Mouse (Mus musculus) olfactory bulb, adult 2 months (tissue): Measurements from ENCODE around the gene Gm10271. TPM values are rescaled to one million over a fixed set of nuclear protein-coding genes. Genes with fewer than 3 reads are reported as not detected.

Experiments
- H3K27ac ChIP-seq: fragments of 200-500 bp; 2 replicates; pipeline ENCODE4 v1.5.1; 2012; ENCODE audit warnings: low read depth, low read length; ENCODE audit not compliant: insufficient read depth
- H3K4me1 ChIP-seq: fragments of 200-500 bp; 2 replicates; pipeline ENCODE4 v1.6.1; 2012; ENCODE audit warnings: low read length; ENCODE audit not compliant: control insufficient read depth, insufficient read depth
- H3K4me3 ChIP-seq: fragments of 200-500 bp; 2 replicates; pipeline ENCODE4 v1.5.1; 2012; ENCODE audit warnings: mild to moderate bottlenecking, low read depth, low read length, moderate library complexity; ENCODE audit not compliant: insufficient read depth
- CTCF ChIP-seq: fragments of 200-500 bp; IDR thresholded peaks from 2 replicates; pipeline ENCODE4 v1.5.1; 2012; ENCODE audit warnings: low read depth, mild to moderate bottlenecking, low read length, moderate library complexity; ENCODE audit not compliant: insufficient read depth
- POLR2A ChIP-seq: fragments of 200-500 bp; IDR thresholded peaks from 2 replicates; pipeline ENCODE4 v1.6.1; 2012; ENCODE audit warnings: mild to moderate bottlenecking, low read depth, low read length, moderate library complexity; ENCODE audit not compliant: insufficient read depth
- WGBS: fragments of 180-500 bp; shearing (Covaris S2); methylation state at CpG from one replicate; pipeline ENCODE4 v1.1.7; 2018; 5-methylcytosine and 5-hydroxymethylcytosine counted together
- polyA plus RNA-seq: library from polyadenylated mRNA; stranded (reverse); fragments of >200 nt; gene quantifications from 2 replicates; pipeline ENCODE4 v1.2.4, GENCODE M21; 2012; ENCODE audit warnings: low replicate concordance; ENCODE audit not compliant: missing spikeins, insufficient read depth, insufficient read length

Gm10271 gene
- polyA plus RNA-seq, result not detected in 2 replicates

- H3K27ac ChIP-seq, result no peak within 1 kb of the TSS
- WGBS, result 97% methylated on average over 6 of the region's 6 CpGs
- TF ChIP-seq CTCF, result no peak
- H3K4me1 ChIP-seq, result no peaks in the 10 kb centered on the region
- H3K4me3 ChIP-seq, result no peak within 1 kb of the TSS
Measured at GRCm38 (mm10) chr10:116972509-116972908, at the start of gene Gm10271. Gene Gm10271 (minus strand): TSS chr10:116972609.

GRCm38 (mm10) chr10:117021020-117021754, 48.8 kb upstream of the Gm10271 start:
- Histone ChIP-seq H3K27ac (no peak overlapping the region), H3K4me3 (no peak overlapping the region), H3K4me1 (peaks cover 5% of the 10 kb centered on the region; the same call in 1 of the 2 replicates)
- WGBS, result 54% methylated on average over 21 of the region's 21 CpGs
- TF ChIP-seq POLR2A (no peak), CTCF (no peak)

GRCm38 (mm10) chr10:117018281-117018840, 46.0 kb upstream of the Gm10271 start:
- Histone ChIP-seq H3K27ac (no peak overlapping the region), H3K4me1 (peaks cover 4% of the 10 kb centered on the region), H3K4me3 (no peak overlapping the region)
- WGBS, result 62% methylated on average over 7 of the region's 7 CpGs
- TF ChIP-seq POLR2A, result no peak
- no peak for TF ChIP-seq CTCF

GRCm38 (mm10) chr10:117014565-117014964, 42.2 kb upstream of the Gm10271 start:
- no peak for TF ChIP-seq POLR2A
- TF ChIP-seq CTCF, result no peak
- 81% methylated on average over 5 of the region's 5 CpGs for WGBS
- Histone ChIP-seq H3K27ac (no peak overlapping the region), H3K4me3 (no peak overlapping the region), H3K4me1 (peaks cover 7% of the 10 kb centered on the region)

- Histone ChIP-seq H3K27ac (no peak overlapping the region), H3K4me3 (no peak overlapping the region), H3K4me1 (peaks cover 7% of the 10 kb centered on the region)
- WGBS, result 12% methylated on average over 12 of the region's 12 CpGs
- TF ChIP-seq POLR2A, result no peak
- TF ChIP-seq CTCF, result no peak
Measured at GRCm38 (mm10) chr10:117013689-117014390, 41.4 kb upstream of the Gm10271 start.

- Histone ChIP-seq H3K4me3 (no peak overlapping the region), H3K27ac (no peak overlapping the region), H3K4me1 (peaks cover 9% of the 10 kb centered on the region)
- TF ChIP-seq CTCF (no peak), POLR2A (no peak)
- WGBS, result 83% methylated on average over 8 of the region's 8 CpGs
Measured at GRCm38 (mm10) chr10:117011047-117011446, 38.6 kb upstream of the Gm10271 start.

- Histone ChIP-seq H3K27ac (no peak overlapping the region), H3K4me3 (no peak overlapping the region), H3K4me1 (peaks cover 8% of the 10 kb centered on the region)
- 87% methylated on average over 6 of the region's 6 CpGs for WGBS
- TF ChIP-seq CTCF (no peak), POLR2A (no peak)
Measured at GRCm38 (mm10) chr10:117009691-117010090, 37.3 kb upstream of the Gm10271 start.

- Histone ChIP-seq H3K27ac (0 out of 2 replicates have a peak overlapping the region, but pooled peaks have one; percentile 7), H3K4me3 (no peak overlapping the region), H3K4me1 (peaks cover 10% of the 10 kb centered on the region)
- 67% methylated on average over 12 of the region's 12 CpGs for WGBS
- TF ChIP-seq CTCF (no peak), POLR2A (no peak)
Measured at GRCm38 (mm10) chr10:117005707-117006464, 33.5 kb upstream of the Gm10271 start.

- 69% methylated on average over 5 of the region's 5 CpGs for WGBS
- no peak overlapping the region for H3K27ac ChIP-seq
- TF ChIP-seq POLR2A (no peak), CTCF (no peak)
Measured at GRCm38 (mm10) chr10:117004695-117005094, 32.3 kb upstream of the Gm10271 start.

More at GRCm38 (mm10) chr10:117004695-117005094, 32.3 kb upstream of the Gm10271 start:
- Histone ChIP-seq H3K4me3 (no peak overlapping the region), H3K4me1 (peaks cover 6% of the 10 kb centered on the region)
